Mouse (Mus musculus): ENCODE measurements around the gene Tpst2.
A peak's percentile ranks its signal among the peaks of the same experiment; 100 is the strongest.
"Not testable (repeated sequence)": the region's sequence is repeated elsewhere in the genome, so short reads cannot be mapped to it uniquely, and the experiment has no call there.

Gene Tpst2

GRCm38 (mm10) chr5:112297257-112297656, 20.8 kb downstream of the Tpst2 start:
- DNase-seq (ENCODE audit: low spot score in 2 of 2) = no peak

GRCm38 (mm10) chr5:112298226-112298988, 21.9 kb downstream of the Tpst2 start:
- no peak for DNase-seq (ENCODE audit: low spot score in 2 of 2)

DNA sequence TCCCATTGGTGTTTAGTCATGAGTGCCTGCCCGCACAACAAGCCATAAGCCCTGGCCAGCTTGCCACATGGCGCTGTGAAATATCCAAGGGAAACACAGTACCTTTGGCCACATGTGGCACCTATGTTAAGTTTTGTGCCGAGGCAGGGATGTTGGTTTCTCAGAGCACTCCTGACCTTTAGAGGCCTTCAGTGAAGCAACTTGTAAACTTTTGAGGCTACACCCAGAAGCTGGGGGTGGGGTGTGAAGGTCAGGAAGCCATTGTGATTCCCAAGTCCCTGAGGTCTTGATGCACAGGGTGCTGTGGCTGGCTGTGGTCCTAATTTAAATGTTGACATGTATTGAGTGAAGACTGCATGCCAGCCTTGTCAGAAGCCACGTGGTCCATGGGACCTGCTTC, 22.9 kb downstream of the Tpst2 start:
- no peak for DNase-seq (ENCODE audit: low spot score in 2 of 2)

GRCm38 (mm10) chr5:112300112-112300511, 23.6 kb downstream of the Tpst2 start:
- DNase-seq (ENCODE audit: low spot score in 2 of 2) = no peak

- no peak for DNase-seq (ENCODE audit: low spot score in 2 of 2)
These were observed 24.3 kb downstream of the Tpst2 start for GRCm38 (mm10) chr5:112300721-112301308.

GRCm38 (mm10) chr5:112301694-112302093, 25.2 kb downstream of the Tpst2 start:
- DNase-seq (ENCODE audit: low spot score in 2 of 2) = no peak

DNA sequence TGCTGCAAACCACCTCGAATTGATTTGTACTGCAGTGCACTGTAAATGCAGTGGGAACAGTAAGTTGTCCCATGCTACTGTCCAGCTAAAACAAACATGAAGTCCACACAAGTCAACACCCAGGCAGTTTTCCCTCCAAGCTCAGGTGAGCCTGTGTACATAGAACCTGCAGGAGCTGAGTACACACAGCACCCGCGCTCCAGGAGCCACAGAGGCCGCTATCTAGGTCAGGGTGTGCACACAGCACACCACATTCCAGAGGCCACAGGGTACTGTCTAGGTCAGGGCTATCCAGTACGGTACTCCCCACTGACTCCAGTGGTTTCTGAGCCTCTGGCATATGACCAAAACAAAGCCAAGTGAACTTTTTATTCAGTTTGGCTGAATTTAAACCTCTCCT, 25.8 kb downstream of the Tpst2 start:
- DNase-seq (ENCODE audit: low spot score in 2 of 2) = no peak

DNA sequence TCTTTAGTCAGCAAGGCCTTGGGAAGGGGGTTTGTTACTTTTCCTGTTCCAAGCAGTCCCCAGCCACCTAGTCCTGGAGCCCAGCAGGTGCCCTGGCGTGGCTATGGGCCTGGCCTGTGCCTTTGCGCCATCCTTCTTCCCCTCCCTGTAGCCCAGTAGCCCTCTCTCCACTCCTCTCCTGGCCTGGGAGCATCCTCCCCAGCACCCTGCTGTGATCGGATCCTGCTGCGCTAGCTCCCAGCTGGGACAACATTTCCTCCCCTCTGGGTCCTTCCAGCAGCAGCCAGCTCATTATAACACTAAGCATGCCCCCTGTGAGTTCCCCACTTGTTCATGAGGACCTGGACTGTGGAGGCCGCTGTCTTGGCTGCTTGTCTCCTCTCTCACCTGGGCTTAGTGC, 29.4 kb downstream of the Tpst2 start:
- DNase-seq (ENCODE audit: low spot score in 2 of 2) = no peak

DNA sequence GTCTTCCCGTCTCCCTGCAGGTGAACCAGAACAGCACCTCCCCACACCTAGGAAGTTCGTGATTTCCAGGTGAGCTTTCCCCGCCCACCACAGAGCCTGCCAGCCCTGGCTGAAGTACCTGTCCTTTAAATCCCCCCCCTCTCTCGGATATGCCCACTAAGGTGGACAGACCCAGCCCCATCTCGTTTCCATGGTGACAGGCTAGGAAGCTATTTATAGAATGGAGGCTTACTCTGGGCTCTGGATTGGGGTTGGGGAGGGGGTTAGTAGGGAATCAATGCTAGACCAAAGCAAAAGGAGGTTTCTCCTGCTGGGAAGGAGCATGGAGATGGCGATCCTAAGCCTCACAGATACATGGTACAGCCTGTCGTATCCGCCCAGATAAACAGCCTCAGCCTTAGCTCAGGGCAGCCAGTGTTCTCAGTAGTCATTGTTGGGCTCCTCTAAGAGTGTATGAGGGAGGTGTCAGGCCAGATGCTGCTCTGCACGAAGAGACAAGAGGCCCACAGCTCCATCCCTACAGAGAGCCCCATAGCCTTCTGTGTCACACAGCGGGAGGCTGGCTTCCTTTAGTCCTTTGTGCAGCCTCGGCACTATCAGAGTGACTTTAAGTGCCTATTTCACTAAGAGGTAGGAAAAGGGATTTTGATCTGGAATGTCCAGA, 36.9 kb downstream of the Tpst2 start:
- no peak for DNase-seq (ENCODE audit: low spot score in 2 of 2)

GRCm38 (mm10) chr5:112316468-112316867, 40.0 kb downstream of the Tpst2 start:
- no peak for DNase-seq (ENCODE audit: low spot score in 2 of 2)

DNA sequence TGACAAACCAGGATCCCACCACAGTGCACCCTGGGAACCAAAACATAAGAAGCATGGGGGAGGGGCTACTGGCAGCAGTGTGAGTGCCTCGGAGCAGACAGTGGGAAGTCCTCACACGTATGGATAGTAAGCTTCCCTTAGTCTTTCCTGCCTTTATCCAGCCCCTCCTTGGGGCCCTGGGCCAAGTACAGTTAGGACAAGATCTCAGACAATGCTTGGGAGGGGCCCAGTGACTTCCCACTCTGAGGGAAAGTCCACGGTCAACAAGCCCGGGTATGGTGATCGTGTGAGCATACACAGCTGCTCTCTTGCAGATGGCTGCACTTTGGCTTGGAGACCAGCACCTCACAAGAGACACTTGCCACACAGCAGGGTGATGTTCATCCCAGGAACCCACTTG, 40.8 kb downstream of the Tpst2 start:
- DNase-seq (ENCODE audit: low spot score in 2 of 2) = no peak

DNA sequence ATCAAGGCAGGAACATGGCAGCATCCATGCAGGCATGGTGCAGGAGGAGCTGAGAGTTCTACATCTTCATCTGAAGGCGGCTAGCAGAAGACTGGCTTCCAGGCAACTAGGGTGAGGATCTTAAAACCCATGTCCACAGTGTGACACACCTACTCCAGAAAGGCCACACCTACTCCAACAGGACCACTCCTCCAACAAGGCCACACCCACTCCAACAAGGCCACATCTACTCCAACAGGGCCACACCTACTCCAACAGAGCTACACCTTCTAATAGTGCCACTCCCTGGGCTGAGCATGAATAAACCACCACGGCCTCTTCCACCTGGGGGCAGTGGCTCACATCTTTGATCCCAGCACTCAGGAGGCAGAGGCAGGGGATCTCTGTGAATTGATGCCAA, 42.9 kb downstream of the Tpst2 start:
- DNase-seq (ENCODE audit: low spot score in 2 of 2) = not testable (repeated sequence)

DNA sequence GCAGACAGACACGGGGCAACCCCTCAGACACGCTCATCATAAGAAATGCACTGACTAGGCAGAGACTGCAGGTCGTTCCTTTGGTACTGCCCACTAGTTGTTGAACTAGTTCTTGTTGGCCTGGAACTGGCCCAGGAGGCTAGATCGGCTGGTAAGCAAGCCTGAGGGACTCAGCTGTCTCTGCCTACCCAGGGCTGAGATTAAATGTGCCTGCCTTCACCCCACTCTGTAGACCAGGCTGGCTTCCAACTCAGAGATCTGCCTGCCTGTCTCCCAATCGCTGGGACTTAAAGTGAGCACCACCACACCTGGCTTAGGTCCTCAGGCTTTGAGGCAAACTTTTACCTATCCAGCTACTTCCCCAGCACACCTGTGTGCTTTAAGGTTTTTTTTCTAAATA, 43.9 kb downstream of the Tpst2 start:
- no peak for DNase-seq (ENCODE audit: low spot score in 2 of 2)

DNA sequence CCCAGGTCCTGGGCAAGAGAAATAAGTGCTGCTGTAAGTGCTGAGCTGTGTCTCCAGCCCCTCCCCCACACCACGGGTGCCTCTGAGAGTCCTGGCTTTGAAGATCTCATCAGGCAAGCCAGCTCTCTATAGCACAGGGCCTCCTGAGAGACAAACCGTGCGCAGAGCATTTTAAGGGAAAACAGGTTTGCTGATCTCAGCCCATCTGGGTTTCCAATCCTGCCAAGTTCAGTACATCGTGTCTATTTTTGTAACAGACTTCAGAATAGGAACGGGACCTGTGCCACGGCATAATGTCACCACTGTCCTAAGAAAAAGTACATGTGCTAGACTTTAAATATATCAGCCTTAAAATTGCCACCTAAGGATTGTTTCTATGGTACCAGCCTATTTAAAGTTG, 44.4 kb downstream of the Tpst2 start:
- peak; percentile 68 to 85 for DNase-seq (ENCODE audit: low spot score in 2 of 2)

DNA sequence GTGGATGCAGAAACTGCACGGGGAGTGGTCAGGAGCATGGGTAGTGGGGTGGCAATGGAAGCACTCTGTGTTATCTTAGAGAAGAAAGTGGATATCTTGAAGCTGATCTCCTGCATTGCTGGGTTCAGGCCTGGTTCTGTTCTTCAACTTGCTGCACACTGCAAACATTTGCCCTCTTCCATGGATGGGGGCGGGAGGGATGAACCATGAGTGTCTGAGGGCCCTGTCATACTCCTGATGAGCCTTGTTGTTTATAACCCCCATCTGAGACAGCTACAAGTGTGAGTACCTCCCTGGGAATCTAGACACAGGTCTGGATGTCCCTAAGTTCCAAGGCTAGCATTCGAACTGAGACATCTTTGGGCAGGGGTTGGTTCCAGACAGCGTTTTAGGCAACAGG, 44.9 kb downstream of the Tpst2 start:
- DNase-seq (ENCODE audit: low spot score in 2 of 2) = no peak

DNA sequence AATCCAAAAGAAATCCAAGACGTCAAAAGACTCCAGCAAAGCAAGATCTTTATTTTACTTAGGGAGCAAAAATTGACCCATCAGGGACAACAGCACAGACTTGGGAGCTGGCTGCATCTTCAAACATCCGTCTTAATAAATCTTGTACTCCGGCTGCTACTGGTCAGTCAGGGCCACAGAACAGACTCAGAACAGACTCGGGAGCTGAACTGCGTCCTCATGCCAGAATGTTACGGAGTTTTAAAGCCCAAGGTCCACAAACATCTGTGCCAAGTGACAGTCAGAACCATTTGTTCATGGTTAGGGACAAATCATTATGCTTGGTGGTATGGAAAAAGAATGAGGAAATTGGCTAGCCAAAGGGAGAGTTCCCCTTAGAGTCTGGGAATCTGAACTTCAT, 46.8 kb downstream of the Tpst2 start:
- DNase-seq (ENCODE audit: low spot score in 2 of 2) = no peak

DNA sequence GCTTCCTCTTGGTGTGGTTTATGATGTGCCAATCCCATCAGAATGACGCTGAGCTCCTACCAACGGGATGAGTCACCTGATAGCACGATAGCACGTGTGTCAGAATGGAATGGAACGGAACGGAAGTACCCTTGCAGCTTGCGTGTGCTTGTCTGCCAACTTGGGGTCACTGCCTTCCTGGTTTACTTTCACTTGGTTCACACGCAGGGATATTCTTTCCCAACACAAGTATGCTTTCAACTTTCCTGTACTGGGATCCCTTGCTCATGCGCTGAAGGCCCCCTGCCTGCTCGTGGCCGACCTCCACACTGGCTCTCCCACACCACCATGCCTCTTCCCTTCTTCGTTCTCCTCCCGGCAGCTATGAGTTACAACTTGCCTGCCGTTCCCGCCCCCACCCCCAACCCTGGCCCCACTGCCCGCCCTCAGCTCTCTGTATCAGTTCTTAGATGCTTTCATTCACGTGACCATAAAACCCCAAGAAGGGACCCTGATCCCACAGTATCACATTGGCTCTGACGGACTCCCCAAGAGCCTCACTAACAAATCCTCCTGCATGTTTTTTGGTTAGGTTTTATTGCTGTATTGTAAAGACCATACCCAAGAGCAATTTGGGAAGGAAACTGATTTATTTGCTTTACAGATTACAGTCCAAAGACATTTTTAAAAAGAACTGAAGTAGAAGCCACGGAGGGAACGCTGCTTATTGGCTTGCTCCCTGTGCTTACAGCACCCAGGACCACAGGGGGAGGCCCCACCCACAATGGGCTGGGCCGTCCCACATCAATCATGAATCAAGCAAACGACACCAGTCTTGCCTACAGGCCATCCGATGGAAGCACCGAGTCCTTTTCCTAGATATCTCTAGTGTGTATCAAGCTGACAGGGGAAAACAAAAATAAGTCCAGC, 48.4 kb downstream of the Tpst2 start:
- DNase-seq (ENCODE audit: low spot score in 2 of 2) = no peak

DNA sequence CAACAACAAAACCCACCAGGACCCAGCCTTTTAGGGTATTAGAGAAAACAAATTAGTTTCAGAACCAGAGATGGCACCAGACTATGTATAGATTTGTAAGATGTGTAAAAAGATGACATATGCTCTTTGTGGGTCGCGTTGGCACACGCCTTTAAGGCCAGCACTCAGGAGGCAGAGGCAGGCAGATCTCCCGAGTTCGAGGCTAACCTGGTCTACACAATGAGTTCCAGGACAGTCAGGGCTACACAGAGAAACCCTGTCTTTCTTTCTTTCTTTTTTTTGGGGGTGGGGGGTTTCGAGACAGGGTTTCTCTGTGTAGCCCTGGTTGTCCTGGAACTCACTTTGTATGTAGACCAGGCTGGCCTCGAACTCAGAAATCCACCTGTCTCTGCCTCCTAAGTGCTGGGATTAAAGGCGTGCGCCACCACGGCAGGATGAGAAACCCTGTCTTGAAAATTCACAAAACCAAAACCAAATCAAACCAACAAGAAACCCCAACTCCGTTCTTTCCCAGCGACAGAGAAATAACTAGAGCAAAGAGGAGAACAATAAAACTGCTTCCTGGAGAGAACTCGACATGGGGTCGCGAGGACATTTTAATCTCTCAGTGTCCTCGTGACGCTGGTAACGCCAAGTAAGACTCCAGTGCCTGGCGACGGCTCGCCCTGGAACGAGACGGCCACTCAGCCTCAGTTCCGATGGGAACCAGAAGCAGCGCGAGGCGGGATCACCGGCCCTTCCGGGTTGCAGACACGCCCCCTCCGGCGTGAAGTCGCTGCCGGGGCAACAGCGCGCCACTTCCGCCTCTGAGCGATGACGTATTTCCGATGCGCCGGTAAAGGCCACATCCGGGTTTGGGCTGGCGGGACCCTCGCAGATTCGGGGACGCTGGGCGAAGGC, 49.3 kb downstream of the Tpst2 start, which contains the start of gene Tfip11:
Gene Tfip11 (plus strand): TSS at position 813 of the 900 bp plus-strand sequence.
- peak; percentile 94 to 97 for DNase-seq (ENCODE audit: low spot score in 2 of 2)

GRCm38 (mm10) chr5:112326446-112327009, 50.0 kb downstream of the Tpst2 start:
- no peak for DNase-seq (ENCODE audit: low spot score in 2 of 2)

DNA sequence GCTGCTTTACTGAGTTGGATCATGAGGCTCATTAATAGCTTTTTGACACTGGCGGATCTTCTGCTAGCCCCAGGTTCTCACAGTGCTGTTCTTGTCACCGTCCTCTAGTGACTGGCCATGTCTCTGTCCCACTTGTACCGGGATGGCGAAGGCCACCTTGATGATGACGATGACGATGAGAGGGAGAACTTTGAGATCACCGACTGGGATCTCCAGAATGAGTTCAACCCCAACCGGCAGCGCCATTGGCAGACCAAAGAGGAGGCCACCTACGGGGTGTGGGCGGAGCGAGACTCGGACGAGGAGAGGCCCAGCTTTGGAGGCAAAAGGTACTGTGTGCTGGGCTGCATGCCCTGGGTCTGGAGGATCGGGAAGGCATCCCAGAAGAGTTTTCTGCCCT, 51.4 kb downstream of the Tpst2 start:
- no peak for DNase-seq (ENCODE audit: low spot score in 2 of 2)

Data from frontal cortex, postnatal 10 days (tissue).